Mouse (Mus musculus): ENCODE results near the gene Rara. TPM values are rescaled to one million over a fixed set of nuclear protein-coding genes. Genes with fewer than 3 reads are reported as not detected.
A peak's percentile ranks its signal among the peaks of the same experiment; 100 is the strongest.
"Not testable (repeated sequence)": the region's sequence is repeated elsewhere in the genome, so short reads cannot be mapped to it uniquely, and the experiment has no call there.

Gene Rara
- total RNA-seq, 2 experiments from 2014 or later: 10.5 to 11.6 TPM

GRCm38 (mm10) chr11:98979356-98979755 is 51.7 kb downstream of the Rara start:
- no peak for DNase-seq (ENCODE audit: low spot score in 2 of 2)
- intact Hi-C loops (cut with DNase I): no loop called here

GRCm38 (mm10) chr11:98981289-98981996 is 53.8 kb downstream of the Rara start:
- peak in 1 of 2 experiments; percentile 37 for DNase-seq (ENCODE audit: low spot score in 2 of 2)
- intact Hi-C loops (cut with DNase I): loop anchor here (5.0 kb wide), 1 partner anchor 56 kb away; no protein-coding TSS in a partner anchor

- intact Hi-C loops (cut with DNase I): loop anchor here (2.0 to 5.0 kb wide), 2 partner anchors 55 to 169 kb away; no protein-coding TSS in a partner anchor
- peak; percentile 72 to 86 for DNase-seq (ENCODE audit: low spot score in 2 of 2)
Measured at GRCm38 (mm10) chr11:98981997-98982772, 54.6 kb downstream of the Rara start.

- intact Hi-C loops (cut with DNase I): loop anchor here (2.0 to 5.0 kb wide), 2 partner anchors 55 to 168 kb away; no protein-coding TSS in a partner anchor
Measured at GRCm38 (mm10) chr11:98982773-98983133, 55.1 kb downstream of the Rara start, which contains the start of gene Gjd3. Gene Gjd3 (minus strand): TSS chr11:98983016.

GRCm38 (mm10) chr11:98983551-98983950 is 55.9 kb downstream of the Rara start:
- intact Hi-C loops (cut with DNase I): loop anchor here (2.0 to 5.0 kb wide), 2 partner anchors 54 to 167 kb away; no protein-coding TSS in a partner anchor

More at GRCm38 (mm10) chr11:98982773-98983133, 55.1 kb downstream of the Rara start, which contains the start of gene Gjd3:
- DNase-seq (ENCODE audit: low spot score in 2 of 2): no peak

GRCm38 (mm10) chr11:98985542-98985941 is 57.9 kb downstream of the Rara start:
- intact Hi-C loops (cut with DNase I): no loop called here
- DNase-seq (ENCODE audit: low spot score in 2 of 2): no peak

More at GRCm38 (mm10) chr11:98983551-98983950, 55.9 kb downstream of the Rara start:
- DNase-seq (ENCODE audit: low spot score in 2 of 2): no peak

GRCm38 (mm10) chr11:98988260-98988659 is 60.6 kb downstream of the Rara start:
- DNase-seq (ENCODE audit: low spot score in 2 of 2); intact Hi-C loops (cut with DNase I): not testable (repeated sequence)

GRCm38 (mm10) chr11:98990866-98991265 is 63.2 kb downstream of the Rara start:
- intact Hi-C loops (cut with DNase I): no loop called here
- no peak for DNase-seq (ENCODE audit: low spot score in 2 of 2)

- intact Hi-C loops (cut with DNase I): no loop called here
- DNase-seq (ENCODE audit: low spot score in 2 of 2): no peak
Measured at GRCm38 (mm10) chr11:98995987-98996386, 68.4 kb downstream of the Rara start.

- intact Hi-C loops (cut with DNase I): no loop called here
Measured at GRCm38 (mm10) chr11:98997659-98998058, 70.0 kb downstream of the Rara start.

GRCm38 (mm10) chr11:98998776-98999175 is 71.2 kb downstream of the Rara start:
- intact Hi-C loops (cut with DNase I): no loop called here
- DNase-seq (ENCODE audit: low spot score in 2 of 2): no peak

More at GRCm38 (mm10) chr11:98997659-98998058, 70.0 kb downstream of the Rara start:
- no peak for DNase-seq (ENCODE audit: low spot score in 2 of 2)

- DNase-seq (ENCODE audit: low spot score in 2 of 2): no peak
- intact Hi-C loops (cut with DNase I): no loop called here
Measured at GRCm38 (mm10) chr11:98999243-98999642, 71.6 kb downstream of the Rara start.

GRCm38 (mm10) chr11:99006788-99007187 is 79.2 kb downstream of the Rara start:
- DNase-seq (ENCODE audit: low spot score in 2 of 2): no peak
- intact Hi-C loops (cut with DNase I): no loop called here

- intact Hi-C loops (cut with DNase I): no loop called here
- DNase-seq (ENCODE audit: low spot score in 2 of 2): no peak
Measured at GRCm38 (mm10) chr11:99010124-99010523, 82.5 kb downstream of the Rara start.

GRCm38 (mm10) chr11:99010706-99011105 is 83.1 kb downstream of the Rara start:
- intact Hi-C loops (cut with DNase I): no loop called here
- DNase-seq (ENCODE audit: low spot score in 2 of 2): no peak

- no peak for DNase-seq (ENCODE audit: low spot score in 2 of 2)
- intact Hi-C loops (cut with DNase I): no loop called here
Measured at GRCm38 (mm10) chr11:99013856-99014255, 86.2 kb downstream of the Rara start.

- intact Hi-C loops (cut with DNase I): no loop called here
- no peak for DNase-seq (ENCODE audit: low spot score in 2 of 2)
Measured at GRCm38 (mm10) chr11:99019844-99020243, 92.2 kb downstream of the Rara start.

- intact Hi-C loops (cut with DNase I): no loop called here
- DNase-seq (ENCODE audit: low spot score in 2 of 2): no peak
Measured at GRCm38 (mm10) chr11:99022384-99022933, 94.8 kb downstream of the Rara start.

- intact Hi-C loops (cut with DNase I): no loop called here
Measured at GRCm38 (mm10) chr11:99023094-99023493, 95.5 kb downstream of the Rara start.

More at GRCm38 (mm10) chr11:99023094-99023493, 95.5 kb downstream of the Rara start:
- no peak for DNase-seq (ENCODE audit: low spot score in 2 of 2)
